Mouse (Mus musculus): ENCODE data around the gene Ncr1. TPM values are rescaled to one million over a fixed set of nuclear protein-coding genes. Genes with fewer than 3 reads are reported as not detected.

The Ncr1 gene
- polyA plus RNA-seq (2012; rRNA removed): not detected in 2 replicates

GRCm38 (mm10) chr7:4337509-4337908 lies at the start of gene Ncr1:
TSS of gene Ncr1 (plus strand) at chr7:4337724.

Other genes starting within 250 kb of the Ncr1 start
- gene Ttyh1, start 218.3 kb upstream of the Ncr1 start, polyA plus RNA-seq (2012; rRNA removed): 77.1 and 112 TPM in 2 replicates
- 193 and 308 TPM in 2 replicates for gene Leng8, start 200.7 kb upstream of the Ncr1 start, polyA plus RNA-seq (2012; rRNA removed)
- 1.9 and 2.0 TPM in 2 replicates for gene Leng9, start 187.3 kb upstream of the Ncr1 start, polyA plus RNA-seq (2012; rRNA removed)
- gene Cdc42ep5, start 172.9 kb upstream of the Ncr1 start, polyA plus RNA-seq (2012; rRNA removed): 16.1 and 27.1 TPM in 2 replicates
- not detected in 2 replicates for gene Lilra5, start 100.0 kb upstream of the Ncr1 start, polyA plus RNA-seq (2012; rRNA removed)
- 0.22 and 0.39 TPM in 2 replicates for gene Gp6, start 60.0 kb downstream of the Ncr1 start, polyA plus RNA-seq (2012; rRNA removed)
- 26.7 and 28.3 TPM in 2 replicates for gene Rdh13, start 107.9 kb downstream of the Ncr1 start, polyA plus RNA-seq (2012; rRNA removed)
- gene Eps8l1, start 123.0 kb downstream of the Ncr1 start, polyA plus RNA-seq (2012; rRNA removed): 1.7 and 4.5 TPM in 2 replicates
- 92.1 and 120 TPM in 2 replicates for gene Ppp1r12c, start 164.0 kb downstream of the Ncr1 start, polyA plus RNA-seq (2012; rRNA removed)
- 19.4 and 82.3 TPM in 2 replicates for gene Tnnt1, start 178.7 kb downstream of the Ncr1 start, polyA plus RNA-seq (2012; rRNA removed)
- gene Tnni3, start 186.5 kb downstream of the Ncr1 start, polyA plus RNA-seq (2012; rRNA removed): 28.7 and 43.3 TPM in 2 replicates
- gene Dnaaf3, start 194.7 kb downstream of the Ncr1 start, polyA plus RNA-seq (2012; rRNA removed): 6.1 and 6.7 TPM in 2 replicates
- 11.1 and 11.5 TPM in 2 replicates for gene Syt5, start 209.8 kb downstream of the Ncr1 start, polyA plus RNA-seq (2012; rRNA removed)

All from central nervous system, embryonic 11.5 days (tissue).